Mouse (Mus musculus) liver, adult 2 months (tissue): ENCODE results near the gene Ndufb8. TPM values are rescaled to one million over a fixed set of nuclear protein-coding genes. Genes with fewer than 3 reads are reported as not detected.

ENCODE experiments used
- DNase-seq: peaks from one replicate; pipeline ENCODE4 v3.0.0-alpha.2; 2011; ENCODE audit warnings: low read depth, low spot score; ENCODE audit errors: extremely low read depth
- H3K27ac ChIP-seq: fragments of 200-500 bp; replicated peaks from 2 replicates; pipeline ENCODE4 v1.5.1; 2012; ENCODE audit warnings: low read depth, mild to moderate bottlenecking, control low read depth, inconsistent platforms, low read length; ENCODE audit not compliant: insufficient read depth
- H3K27me3 ChIP-seq: fragments of 200-500 bp; 2 replicates; pipeline ENCODE4 v1.6.1; 2012; ENCODE audit warnings: mild to moderate bottlenecking, moderate library complexity, low read length, inconsistent platforms; ENCODE audit not compliant: control insufficient read depth, insufficient read depth
- H3K36me3 ChIP-seq: fragments of 200-500 bp; 2 replicates; pipeline ENCODE4 v1.6.1; 2012; ENCODE audit warnings: low read length, inconsistent platforms; ENCODE audit not compliant: control insufficient read depth, insufficient read depth
- H3K4me1 ChIP-seq: fragments of 200-500 bp; 2 replicates; pipeline ENCODE4 v1.6.1; 2011; ENCODE audit warnings: low read length; ENCODE audit not compliant: control insufficient read depth, insufficient read depth
- H3K4me3 ChIP-seq: fragments of 200-500 bp; 2 replicates; pipeline ENCODE4 v1.5.1; 2011; ENCODE audit warnings: low read depth, mild to moderate bottlenecking, control low read depth, low read length, moderate library complexity; ENCODE audit not compliant: insufficient read depth
- H3K79me2 ChIP-seq: fragments of 200-500 bp; 2 replicates; pipeline ENCODE4 v1.6.1; 2012; ENCODE audit warnings: inconsistent platforms, mild to moderate bottlenecking, low read length, moderate library complexity; ENCODE audit not compliant: control insufficient read depth, insufficient read depth
- H3K9ac ChIP-seq: fragments of 200-500 bp; 2 replicates; pipeline ENCODE4 v1.6.1; 2012; ENCODE audit warnings: low read depth, mild to moderate bottlenecking, control low read depth, inconsistent platforms, low read length
- CTCF ChIP-seq: fragments of 200-500 bp; IDR thresholded peaks from 2 replicates; pipeline ENCODE4 v1.5.1; 2011; ENCODE audit warnings: low read depth, low read length, control low read depth
- POLR2A ChIP-seq: fragments of 200-500 bp; IDR thresholded peaks from 2 replicates; pipeline ENCODE4 v1.6.1; 2011; ENCODE audit warnings: low read length, control low read depth; ENCODE audit not compliant: insufficient read depth; ENCODE audit errors: extremely low read depth
- WGBS: fragments of 180-500 bp; shearing (Covaris S2); methylation state at CpG from one replicate; pipeline ENCODE4 v1.1.7; 2018; 5-methylcytosine and 5-hydroxymethylcytosine counted together
- polyA plus RNA-seq: library from polyadenylated mRNA; depleted of rRNA; stranded (reverse); fragments of >200 nt; gene quantifications from 2 replicates; pipeline ENCODE4 v1.2.3, GENCODE M21; 2012; rRNA removed
- total RNA-seq: library from RNA; depleted of rRNA; stranded (reverse); fragments of >200 nt; gene quantifications from 2 replicates; pipeline ENCODE4 v1.2.3, GENCODE M21; 2014; rRNA removed

Gene Ndufb8
- total and polyA plus RNA-seq, 2 experiments, result 394 to 570 TPM

GRCm38 (mm10) chr19:44510534-44511175 lies 44.6 kb downstream of the Ndufb8 start:
- 11% methylated on average over 12 of the region's 12 CpGs for WGBS
- DNase-seq, result no peak
- peaks cover 12% of the 10 kb centered on the region for H3K27me3 ChIP-seq

GRCm38 (mm10) chr19:44502741-44503140 lies 52.5 kb downstream of the Ndufb8 start:
- H3K27ac ChIP-seq, result no peak overlapping the region
- TF ChIP-seq CTCF (no peak), POLR2A (no peak)
- H3K9ac ChIP-seq, result no peak overlapping the region
- WGBS, result 70% methylated on average over 4 of the region's 4 CpGs
- no peaks in the 10 kb centered on the region for H3K4me1 ChIP-seq
- no peaks in the 10 kb centered on the region for H3K79me2 ChIP-seq
- H3K27me3 ChIP-seq, result no peaks in the 10 kb centered on the region; the same call in none of the 2 replicates
- no peaks in the 10 kb centered on the region for H3K36me3 ChIP-seq
- DNase-seq, result no peak
- H3K4me3 ChIP-seq, result no peak overlapping the region

More at GRCm38 (mm10) chr19:44510534-44511175, 44.6 kb downstream of the Ndufb8 start:
- Histone ChIP-seq H3K27ac (no peak overlapping the region), H3K36me3 (no peaks in the 10 kb centered on the region), H3K4me3 (no peak overlapping the region), H3K9ac (no peak overlapping the region), H3K4me1 (no peaks in the 10 kb centered on the region), H3K79me2 (no peaks in the 10 kb centered on the region)
- TF ChIP-seq CTCF (no peak), POLR2A (no peak)

- H3K9ac ChIP-seq, result no peak overlapping the region
- no peak overlapping the region for H3K27ac ChIP-seq
- no peaks in the 10 kb centered on the region for H3K4me1 ChIP-seq
- WGBS, result 86% methylated on average over 6 of the region's 6 CpGs
- H3K36me3 ChIP-seq, result no peaks in the 10 kb centered on the region
- no peaks in the 10 kb centered on the region for H3K79me2 ChIP-seq
- H3K27me3 ChIP-seq, result no peaks in the 10 kb centered on the region; the same call in none of the 2 replicates
- no peak overlapping the region for H3K4me3 ChIP-seq
- no peak for DNase-seq
- TF ChIP-seq CTCF (no peak), POLR2A (no peak)
Observed at GRCm38 (mm10) chr19:44501925-44502324, 53.3 kb downstream of the Ndufb8 start.

GRCm38 (mm10) chr19:44500240-44500639 lies 55.0 kb downstream of the Ndufb8 start:
- Histone ChIP-seq H3K79me2 (no peaks in the 10 kb centered on the region), H3K27me3 (peaks cover 3% of the 10 kb centered on the region), H3K36me3 (no peaks in the 10 kb centered on the region), H3K4me1 (no peaks in the 10 kb centered on the region), H3K9ac (no peak overlapping the region), H3K27ac (no peak overlapping the region), H3K4me3 (no peak overlapping the region)
- 69% methylated on average over 5 of the region's 5 CpGs for WGBS
- TF ChIP-seq CTCF (no peak), POLR2A (no peak)
- no peak for DNase-seq

- Histone ChIP-seq H3K27ac (no peak overlapping the region), H3K4me3 (no peak overlapping the region), H3K79me2 (no peaks in the 10 kb centered on the region), H3K27me3 (peaks cover 3% of the 10 kb centered on the region), H3K4me1 (no peaks in the 10 kb centered on the region), H3K9ac (no peak overlapping the region), H3K36me3 (no peaks in the 10 kb centered on the region)
- DNase-seq, result no peak
- WGBS, result 69% methylated on average over 6 of the region's 6 CpGs
- TF ChIP-seq POLR2A, result no peak
- no peak for TF ChIP-seq CTCF
Observed at GRCm38 (mm10) chr19:44498936-44499335, 56.3 kb downstream of the Ndufb8 start.

Other genes with a start within 250 kb of the Ndufb8 start
- 0.09 TPM in 1 of 2 replicates, not detected in the other for gene Scd4, start 222.3 kb downstream of the Ndufb8 start, total RNA-seq
- gene Scd4, start 222.3 kb downstream of the Ndufb8 start, polyA plus RNA-seq, result 0.07 TPM in 1 of 2 replicates, not detected in the other
- gene Scd1, start 147.6 kb downstream of the Ndufb8 start, total RNA-seq, result 1,338 and 2,774 TPM in 2 replicates
- 5,589 and 8,115 TPM in 2 replicates for gene Scd1, start 147.6 kb downstream of the Ndufb8 start, polyA plus RNA-seq
- gene Wnt8b, start 62.0 kb downstream of the Ndufb8 start, total RNA-seq, result not detected in 2 replicates
- not detected in 2 replicates for gene Wnt8b, start 62.0 kb downstream of the Ndufb8 start, polyA plus RNA-seq
- gene Sec31b, start 9.6 kb downstream of the Ndufb8 start, total RNA-seq, result 1.7 and 1.9 TPM in 2 replicates
- 5.8 and 8.6 TPM in 2 replicates for gene Sec31b, start 9.6 kb downstream of the Ndufb8 start, polyA plus RNA-seq
- gene Gm20538, start 2.6 kb downstream of the Ndufb8 start, total RNA-seq, result not detected in 2 replicates
- gene Gm20538, start 2.6 kb downstream of the Ndufb8 start, polyA plus RNA-seq, result not detected in 2 replicates
- 8.8 and 11.0 TPM in 2 replicates for gene Hif1an, start 7.4 kb upstream of the Ndufb8 start, total RNA-seq
- 8.8 and 10.6 TPM in 2 replicates for gene Hif1an, start 7.4 kb upstream of the Ndufb8 start, polyA plus RNA-seq
- gene Pax2, start 200.6 kb upstream of the Ndufb8 start, total RNA-seq, result not detected in 2 replicates
- not detected in 2 replicates for gene Pax2, start 200.6 kb upstream of the Ndufb8 start, polyA plus RNA-seq